Mouse (Mus musculus) ES-Bruce4 (cell line): ENCODE data around the gene Nrarp.

ENCODE experiments used
- CTCF ChIP-seq: IDR thresholded peaks from one replicate; pipeline ENCODE4 v1.8.1; 2011; ENCODE audit warnings: low read depth, low read length
- EP300 ChIP-seq: IDR thresholded peaks from 2 replicates; pipeline ENCODE4 v1.6.1; 2011; ENCODE audit warnings: low read depth, low read length; ENCODE audit not compliant: insufficient read depth
- POLR2A ChIP-seq: IDR thresholded peaks from one replicate; pipeline ENCODE4 v1.8.1; 2011; ENCODE audit warnings: low read length; ENCODE audit not compliant: insufficient read depth

DNA sequence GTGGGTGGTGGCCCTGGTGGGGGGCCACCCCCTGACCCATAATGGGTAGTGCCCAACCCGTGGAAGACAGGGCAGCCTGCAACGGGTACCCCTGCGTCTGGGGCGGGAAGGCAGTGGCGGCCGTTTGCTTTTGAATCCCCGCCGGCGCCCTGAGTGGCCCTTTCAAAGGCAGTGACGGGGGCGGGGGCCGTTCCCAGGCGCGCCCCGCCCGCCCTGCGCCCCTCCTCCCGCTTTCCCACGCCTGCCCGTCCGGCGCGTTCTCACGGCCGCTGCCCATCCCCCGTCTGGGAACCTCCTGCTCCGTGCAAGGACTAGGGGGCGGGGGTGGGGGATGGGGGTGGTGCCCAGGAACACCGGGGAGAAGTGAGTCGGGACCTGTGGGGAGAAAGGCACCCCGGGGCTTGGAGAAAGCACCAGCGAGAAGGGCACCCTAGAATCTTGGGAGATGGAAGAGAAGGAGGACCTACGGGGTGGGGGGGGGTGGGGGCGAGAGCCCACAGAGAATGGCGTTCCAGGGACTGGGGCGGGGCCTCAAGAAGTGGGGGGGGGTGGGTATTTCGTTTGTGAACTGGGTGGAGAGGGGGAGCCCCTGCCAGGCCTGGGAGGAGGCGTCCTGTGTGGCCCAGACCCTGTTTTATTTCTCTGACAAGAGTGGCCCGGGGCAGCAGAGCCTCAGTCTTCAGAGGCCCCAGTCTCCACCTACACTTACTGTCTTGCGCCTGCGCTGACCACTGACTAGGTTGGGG lies 12.5 kb upstream of the Nrarp start:
- TF ChIP-seq CTCF, result no peak
- TF ChIP-seq POLR2A, result no peak
- no peak for TF ChIP-seq EP300
